Mouse (Mus musculus): Measurements from ENCODE around the gene Rreb1. TPM values are rescaled to one million over a fixed set of nuclear protein-coding genes. Genes with fewer than 3 reads are reported as not detected.

The Rreb1 gene
- polyA plus RNA-seq, 1 experiment from 2014 or later = 10.0 TPM

DNA sequence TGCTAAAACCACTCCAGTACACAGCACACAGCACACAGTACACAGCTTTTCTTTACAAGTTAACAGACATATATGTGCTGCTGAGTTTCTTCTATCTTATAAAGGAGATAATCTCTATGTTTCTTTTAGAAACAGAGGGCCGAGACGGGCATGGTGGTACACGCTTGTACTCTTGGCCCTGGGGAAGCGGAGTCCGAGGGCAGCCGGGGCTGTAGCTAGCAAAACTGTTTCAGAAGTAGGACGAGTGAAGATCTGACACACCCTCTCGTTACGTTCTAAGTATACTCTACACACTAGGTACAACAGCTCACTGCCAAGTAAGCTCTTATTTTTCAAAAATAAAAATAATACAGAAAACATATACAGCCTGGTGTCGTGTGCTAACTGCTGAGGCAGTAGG lies 202.1 kb downstream of the Rreb1 start:
- Histone ChIP-seq H3K4me3 (ENCODE audit: low read depth, low read length) (no peak overlapping the region), H3K9ac (replicated peaks; ENCODE audit: low read depth) (no peak overlapping the region), H3K36me3 (ENCODE audit: insufficient read depth, low read length) (peaks cover 41% of the 10 kb centered on the region), H3K9me3 (ENCODE audit: low read length) (no peaks in the 10 kb centered on the region), H3K4me2 (replicated peaks; ENCODE audit: low read depth, low read length) (no peak overlapping the region), H3K27ac (ENCODE audit: low read length) (no peak overlapping the region), H3K27me3 (replicated peaks; ENCODE audit: insufficient read depth, low read length) (no peaks in the 10 kb centered on the region), H3K4me1 (ENCODE audit: insufficient read depth, low read depth, low read length) (no peaks in the 10 kb centered on the region)
- ATAC-seq = no peak
- TF ChIP-seq EP300 (IDR thresholded peaks at IDR 0.05) (no peak), CTCF (IDR thresholded peaks at IDR 0.05) (no peak)
- no peak for DNase-seq (ENCODE audit: low spot score)
- 80% methylated on average over 10 of the region's 10 CpGs for WGBS

DNA sequence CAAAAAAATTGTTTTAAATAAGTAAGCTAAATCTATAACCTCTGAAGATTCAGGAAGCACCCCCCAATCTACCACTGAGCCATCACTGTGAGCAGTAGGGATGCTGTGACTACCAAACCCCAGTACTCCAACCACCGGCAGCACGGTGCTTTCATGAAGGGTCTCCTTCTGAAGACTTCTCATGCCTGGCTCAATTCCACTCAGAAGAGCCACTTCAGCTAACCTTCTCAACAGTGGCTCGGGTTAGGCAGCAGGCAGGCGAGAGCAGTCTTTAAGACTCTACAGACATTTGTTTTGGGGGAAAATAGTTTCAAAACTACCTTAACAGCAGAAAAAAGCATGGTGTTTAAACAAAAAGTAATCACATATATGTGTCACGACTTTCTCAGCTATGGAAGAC lies 202.9 kb downstream of the Rreb1 start:
- 61% methylated on average over 5 of the region's 5 CpGs for WGBS
- TF ChIP-seq EP300 (IDR thresholded peaks at IDR 0.05) = no peak
- ATAC-seq (peak; percentile 71), DNase-seq (ENCODE audit: low spot score) (peak; percentile 48)
- no peak overlapping the region for H3K9ac ChIP-seq (replicated peaks; ENCODE audit: low read depth)
- H3K4me3 ChIP-seq (ENCODE audit: low read depth, low read length) = no peak overlapping the region
- H3K4me2 ChIP-seq (replicated peaks; ENCODE audit: low read depth, low read length) = no peak overlapping the region
- no peaks in the 10 kb centered on the region for H3K4me1 ChIP-seq (ENCODE audit: insufficient read depth, low read depth, low read length)
- H3K9me3 ChIP-seq (ENCODE audit: low read length) = no peaks in the 10 kb centered on the region
- H3K27me3 ChIP-seq (replicated peaks; ENCODE audit: insufficient read depth, low read length) = no peaks in the 10 kb centered on the region
- peaks cover 46% of the 10 kb centered on the region for H3K36me3 ChIP-seq (ENCODE audit: insufficient read depth, low read length)
- no peak overlapping the region for H3K27ac ChIP-seq (ENCODE audit: low read length)

DNA sequence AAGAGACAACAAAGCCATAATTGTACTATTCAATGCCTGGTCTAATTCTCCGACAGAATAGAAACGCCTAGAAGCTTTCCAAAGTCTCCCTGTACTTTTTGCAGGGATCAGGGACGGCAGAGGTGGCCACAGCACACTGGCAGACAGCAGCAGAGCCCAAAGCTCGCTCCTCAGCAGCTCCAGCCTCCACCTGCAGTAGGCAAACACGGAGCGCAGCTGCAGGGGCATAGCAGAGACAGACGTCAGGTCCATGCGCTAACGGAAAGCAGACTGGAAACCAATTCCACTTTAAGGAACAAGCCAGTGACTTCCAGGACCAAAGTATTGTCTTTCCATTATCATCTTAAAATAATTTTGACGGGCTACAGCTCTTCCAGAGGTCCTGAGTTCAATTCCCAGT lies 208.0 kb downstream of the Rreb1 start:
- H3K36me3 ChIP-seq (ENCODE audit: insufficient read depth, low read length) = peaks cover 61% of the 10 kb centered on the region
- no peak overlapping the region for H3K27ac ChIP-seq (ENCODE audit: low read length)

DNA sequence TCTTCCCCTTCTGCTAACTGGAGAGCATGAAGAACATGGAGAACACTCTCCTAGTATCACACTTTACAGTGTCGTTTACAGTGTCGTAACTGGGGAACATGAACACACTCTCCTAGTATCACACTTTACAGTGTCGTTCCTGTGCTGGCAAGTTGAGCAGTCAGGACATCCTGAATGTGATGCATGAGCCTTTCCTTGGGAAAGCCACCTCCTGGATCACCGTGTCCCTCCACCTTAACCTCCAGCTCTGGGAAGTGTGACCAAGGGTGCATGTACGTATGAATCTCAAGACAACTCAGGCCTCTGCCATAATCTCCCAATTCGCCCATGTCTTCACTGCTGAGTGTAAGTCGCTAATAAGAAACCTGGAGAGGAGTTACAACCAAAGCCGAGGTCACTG lies 211.5 kb downstream of the Rreb1 start:
- ATAC-seq = no peak
- TF ChIP-seq EP300 (IDR thresholded peaks at IDR 0.05) (no peak), CTCF (IDR thresholded peaks at IDR 0.05) (no peak)
- no peaks in the 10 kb centered on the region for H3K9me3 ChIP-seq (ENCODE audit: low read length)

More for the DNA sequence above, 208.0 kb downstream of the Rreb1 start:
- WGBS = 84% methylated on average over 10 of the region's 10 CpGs
- no peaks in the 10 kb centered on the region for H3K27me3 ChIP-seq (replicated peaks; ENCODE audit: insufficient read depth, low read length)
- H3K9me3 ChIP-seq (ENCODE audit: low read length) = no peaks in the 10 kb centered on the region
- H3K4me2 ChIP-seq (replicated peaks; ENCODE audit: low read depth, low read length) = no peak overlapping the region
- no peak overlapping the region for H3K9ac ChIP-seq (replicated peaks; ENCODE audit: low read depth)
- no peaks in the 10 kb centered on the region for H3K4me1 ChIP-seq (ENCODE audit: insufficient read depth, low read depth, low read length)
- TF ChIP-seq EP300 (IDR thresholded peaks at IDR 0.05) = no peak
- no peak for TF ChIP-seq CTCF (IDR thresholded peaks at IDR 0.05)
- no peak for ATAC-seq
- no peak overlapping the region for H3K4me3 ChIP-seq (ENCODE audit: low read depth, low read length)
- no peak for DNase-seq (ENCODE audit: low spot score)

DNA sequence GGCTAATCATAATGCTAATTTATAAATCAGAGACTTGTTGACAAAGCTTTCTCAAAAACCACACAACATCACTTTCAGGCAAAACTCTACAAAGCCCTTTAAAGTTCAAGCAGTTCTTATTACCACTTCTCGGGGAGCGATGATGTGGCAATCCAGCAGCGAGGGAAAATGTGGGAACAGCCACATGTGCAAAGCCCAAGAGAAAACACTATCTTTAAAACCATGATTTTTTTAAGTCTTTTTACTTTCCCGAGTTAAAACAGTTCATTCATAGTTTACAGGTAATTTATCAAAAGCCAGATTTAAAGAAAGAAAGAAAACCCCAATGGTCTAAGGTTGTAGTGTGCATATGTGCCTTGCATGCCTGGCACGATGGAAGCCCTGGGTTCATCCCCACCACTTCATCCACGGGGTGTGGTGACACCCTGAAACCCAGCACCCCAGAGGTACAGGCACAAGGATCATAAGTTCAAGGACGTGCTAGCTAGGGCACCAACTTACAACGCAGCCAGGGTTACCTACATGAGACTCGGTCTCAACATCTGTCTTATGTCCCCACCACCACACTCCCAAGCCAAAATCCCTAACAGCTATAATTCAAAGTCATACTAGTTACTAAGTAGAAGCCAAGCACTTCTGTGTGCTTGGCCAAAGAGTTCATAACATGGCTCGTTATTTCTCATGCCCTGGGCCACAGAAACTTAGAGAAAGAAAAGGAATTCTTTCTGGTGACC lies 214.6 kb downstream of the Rreb1 start:
- Histone ChIP-seq H3K36me3 (ENCODE audit: insufficient read depth, low read length) (peaks cover 13% of the 10 kb centered on the region; the same call in 1 of the 2 replicates), H3K9me3 (ENCODE audit: low read length) (no peaks in the 10 kb centered on the region), H3K4me3 (ENCODE audit: low read depth, low read length) (peak overlapping the region; percentile 97), H3K4me1 (ENCODE audit: insufficient read depth, low read depth, low read length) (no peaks in the 10 kb centered on the region; the same call in 1 of the 2 replicates), H3K4me2 (replicated peaks; ENCODE audit: low read depth, low read length) (peak overlapping the region; percentile 66), H3K9ac (replicated peaks; ENCODE audit: low read depth) (peak overlapping the region; percentile 94), H3K27ac (ENCODE audit: low read length) (peak overlapping the region; percentile 97), H3K27me3 (replicated peaks; ENCODE audit: insufficient read depth, low read length) (no peaks in the 10 kb centered on the region)
- DNase-seq (ENCODE audit: low spot score) (peak; percentile 58), ATAC-seq (no peak)
- 4% methylated on average over 10 of the region's 10 CpGs for WGBS
- TF ChIP-seq EP300 (IDR thresholded peaks at IDR 0.05) = no peak
- TF ChIP-seq CTCF (IDR thresholded peaks at IDR 0.05) = no peak

More for the DNA sequence above, 211.5 kb downstream of the Rreb1 start:
- WGBS = 84% methylated on average over 8 of the region's 8 CpGs
- H3K27ac ChIP-seq (ENCODE audit: low read length) = no peak overlapping the region
- no peaks in the 10 kb centered on the region for H3K27me3 ChIP-seq (replicated peaks; ENCODE audit: insufficient read depth, low read length)
- H3K4me2 ChIP-seq (replicated peaks; ENCODE audit: low read depth, low read length) = no peak overlapping the region
- H3K36me3 ChIP-seq (ENCODE audit: insufficient read depth, low read length) = peaks cover 34% of the 10 kb centered on the region
- no peaks in the 10 kb centered on the region; the same call in 1 of the 2 replicates for H3K4me1 ChIP-seq (ENCODE audit: insufficient read depth, low read depth, low read length)
- no peak overlapping the region for H3K4me3 ChIP-seq (ENCODE audit: low read depth, low read length)
- no peak overlapping the region for H3K9ac ChIP-seq (replicated peaks; ENCODE audit: low read depth)
- DNase-seq (ENCODE audit: low spot score) = no peak

DNA sequence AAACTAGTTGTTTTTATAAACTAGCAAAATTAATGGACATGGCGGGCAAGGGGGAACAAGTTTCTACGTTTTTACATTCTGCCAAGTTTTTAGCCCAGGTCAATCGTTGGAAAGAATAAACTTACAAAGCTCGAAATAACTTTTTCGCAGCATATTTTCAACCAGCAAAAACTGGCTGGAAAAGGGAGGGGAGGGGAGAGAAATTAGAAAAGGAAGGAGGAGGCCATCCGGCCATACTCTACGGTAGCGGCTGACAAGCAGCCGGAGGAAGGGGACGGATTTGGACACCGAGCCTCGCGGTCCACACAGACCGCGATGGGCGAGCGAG lies 215.1 kb downstream of the Rreb1 start:
- Histone ChIP-seq H3K36me3 (ENCODE audit: insufficient read depth, low read length) (peaks cover 11% of the 10 kb centered on the region; the same call in 1 of the 2 replicates), H3K4me2 (replicated peaks; ENCODE audit: low read depth, low read length) (peak overlapping the region; percentile 66), H3K4me3 (ENCODE audit: low read depth, low read length) (peak overlapping the region; percentile 97), H3K27ac (ENCODE audit: low read length) (peak overlapping the region; percentile 97), H3K4me1 (ENCODE audit: insufficient read depth, low read depth, low read length) (no peaks in the 10 kb centered on the region; the same call in 1 of the 2 replicates), H3K9me3 (ENCODE audit: low read length) (no peaks in the 10 kb centered on the region), H3K27me3 (replicated peaks; ENCODE audit: insufficient read depth, low read length) (no peaks in the 10 kb centered on the region), H3K9ac (replicated peaks; ENCODE audit: low read depth) (peak overlapping the region; percentile 94)
- ATAC-seq = no peak
- TF ChIP-seq CTCF (IDR thresholded peaks at IDR 0.05) (no peak), EP300 (IDR thresholded peaks at IDR 0.05) (no peak)
- peak; percentile 46 for DNase-seq (ENCODE audit: low spot score)
- WGBS = under 1% methylated on average over 17 of the region's 17 CpGs

Measured in lung, postnatal 0 days (tissue).